Mouse (Mus musculus) forebrain, embryonic 16.5 days (tissue): ENCODE results near the gene Atxn7l1. TPM values are rescaled to one million over a fixed set of nuclear protein-coding genes. Genes with fewer than 3 reads are reported as not detected.

ENCODE experiments used
- ATAC-seq: fragments of 200-750 bp; cut with Nextera tagmentation; 2 replicates; pipeline ENCODE4 v1.8.0; 2017; ENCODE audit warnings: mild to moderate bottlenecking, moderate library complexity
- H3K27ac ChIP-seq: fragments of 300-500 bp; sonication (generic); 2 replicates; pipeline ENCODE4 v1.5.1; 2014; ENCODE audit warnings: low read length, control low read depth
- H3K27me3 ChIP-seq: fragments of 300-500 bp; sonication (generic); replicated peaks from 2 replicates; pipeline ENCODE4 v1.6.1; 2014; ENCODE audit warnings: low read length; ENCODE audit not compliant: control insufficient read depth, insufficient read depth
- H3K36me3 ChIP-seq: fragments of 300-500 bp; sonication (generic); 2 replicates; pipeline ENCODE4 v1.6.1; 2014; ENCODE audit not compliant: control insufficient read depth, insufficient read depth
- H3K4me1 ChIP-seq: fragments of 300-500 bp; sonication (generic); replicated peaks from 2 replicates; pipeline ENCODE4 v1.6.1; 2014; ENCODE audit warnings: low read length; ENCODE audit not compliant: control insufficient read depth, insufficient read depth
- H3K4me2 ChIP-seq: fragments of 300-500 bp; sonication (generic); 2 replicates; pipeline ENCODE4 v1.6.1; 2014; ENCODE audit warnings: mild to moderate bottlenecking, low read length, control low read depth
- H3K4me3 ChIP-seq: fragments of 300-500 bp; sonication (generic); replicated peaks from 2 replicates; pipeline ENCODE4 v1.5.1; 2014; ENCODE audit warnings: mild to moderate bottlenecking, low read length, control low read depth
- H3K9ac ChIP-seq: fragments of 300-500 bp; sonication (generic); replicated peaks from 2 replicates; pipeline ENCODE4 v1.6.1; 2014; ENCODE audit warnings: low read depth, low read length, control low read depth
- H3K9me3 ChIP-seq: fragments of 300-500 bp; sonication (generic); 2 replicates; pipeline ENCODE4 v1.6.1; 2016; ENCODE audit warnings: low read length; ENCODE audit not compliant: control insufficient read depth
- WGBS: fragments of 180-500 bp; shearing (Covaris S2); extraction: QIAGEN DNeasy Blood & Tissue Kit; methylation state at CpG from one replicate; pipeline ENCODE4 v1.1.7; 2014; 5-methylcytosine and 5-hydroxymethylcytosine counted together
- polyA plus RNA-seq: library from polyadenylated mRNA; unstranded; fragments of >200 nt; fragmentation: Nextera tagmentation; extraction: Ambion mirVana; gene quantifications from 2 replicates; pipeline ENCODE4 v1.2.1, GENCODE M21; 2015

Atxn7l1 gene
- polyA plus RNA-seq, 1 experiment from 2014 or later = 19.9 TPM

- no peak overlapping the region for H3K9ac ChIP-seq
- no peak overlapping the region for H3K27ac ChIP-seq
- H3K27me3 ChIP-seq = no peaks in the 10 kb centered on the region
- 63% methylated on average over 4 of the region's 4 CpGs for WGBS
- no peaks in the 10 kb centered on the region for H3K36me3 ChIP-seq
- no peak overlapping the region for H3K4me2 ChIP-seq
- no peak overlapping the region for H3K4me3 ChIP-seq
- H3K9me3 ChIP-seq = no peaks in the 10 kb centered on the region
- no peak for ATAC-seq
- no peaks in the 10 kb centered on the region for H3K4me1 ChIP-seq
These were observed 120.5 kb downstream of the Atxn7l1 start for GRCm38 (mm10) chr12:33267965-33268364.

GRCm38 (mm10) chr12:33269743-33270142 is 122.2 kb downstream of the Atxn7l1 start:
- WGBS = 75% methylated on average over 5 of the region's 5 CpGs
- no peak overlapping the region for H3K9ac ChIP-seq
- H3K4me2 ChIP-seq = no peak overlapping the region
- no peak overlapping the region for H3K4me3 ChIP-seq
- H3K36me3 ChIP-seq = no peaks in the 10 kb centered on the region
- H3K9me3 ChIP-seq = no peaks in the 10 kb centered on the region
- no peaks in the 10 kb centered on the region for H3K4me1 ChIP-seq
- no peaks in the 10 kb centered on the region for H3K27me3 ChIP-seq
- H3K27ac ChIP-seq = no peak overlapping the region
- ATAC-seq = no peak

- Histone ChIP-seq H3K4me2 (no peak overlapping the region), H3K27ac (no peak overlapping the region), H3K9ac (no peak overlapping the region), H3K27me3 (no peaks in the 10 kb centered on the region), H3K4me3 (no peak overlapping the region), H3K4me1 (no peaks in the 10 kb centered on the region), H3K36me3 (no peaks in the 10 kb centered on the region), H3K9me3 (no peaks in the 10 kb centered on the region)
- ATAC-seq = no peak
- 77% methylated on average over 12 of the region's 12 CpGs for WGBS
These were observed 124.4 kb downstream of the Atxn7l1 start for GRCm38 (mm10) chr12:33271865-33272264.

GRCm38 (mm10) chr12:33272441-33272840 is 124.9 kb downstream of the Atxn7l1 start:
- 48% methylated on average over 9 of the region's 9 CpGs for WGBS
- no peak for ATAC-seq

GRCm38 (mm10) chr12:33273147-33273546 is 125.7 kb downstream of the Atxn7l1 start:
- H3K4me1 ChIP-seq = no peaks in the 10 kb centered on the region
- H3K27me3 ChIP-seq = no peaks in the 10 kb centered on the region
- H3K9ac ChIP-seq = no peak overlapping the region
- WGBS = 57% methylated on average over 4 of the region's 4 CpGs
- no peak overlapping the region for H3K4me2 ChIP-seq
- no peaks in the 10 kb centered on the region for H3K36me3 ChIP-seq
- ATAC-seq = 0 out of 2 replicates have a peak, but pooled peaks have one; percentile 44
- no peak overlapping the region for H3K4me3 ChIP-seq
- H3K9me3 ChIP-seq = no peaks in the 10 kb centered on the region
- no peak overlapping the region for H3K27ac ChIP-seq

More at GRCm38 (mm10) chr12:33272441-33272840, 124.9 kb downstream of the Atxn7l1 start:
- no peak overlapping the region for H3K4me2 ChIP-seq
- no peaks in the 10 kb centered on the region for H3K27me3 ChIP-seq
- no peak overlapping the region for H3K4me3 ChIP-seq
- H3K27ac ChIP-seq = no peak overlapping the region
- H3K9me3 ChIP-seq = no peaks in the 10 kb centered on the region
- H3K36me3 ChIP-seq = no peaks in the 10 kb centered on the region
- H3K4me1 ChIP-seq = no peaks in the 10 kb centered on the region
- no peak overlapping the region for H3K9ac ChIP-seq

GRCm38 (mm10) chr12:33273668-33274067 is 126.2 kb downstream of the Atxn7l1 start:
- no peak for ATAC-seq
- no peak overlapping the region for H3K4me3 ChIP-seq

GRCm38 (mm10) chr12:33276028-33276427 is 128.5 kb downstream of the Atxn7l1 start:
- H3K9me3 ChIP-seq = no peaks in the 10 kb centered on the region
- H3K4me1 ChIP-seq = no peaks in the 10 kb centered on the region
- no peak overlapping the region for H3K4me3 ChIP-seq
- 57% methylated on average over 1 of the region's 1 CpGs for WGBS
- H3K36me3 ChIP-seq = no peaks in the 10 kb centered on the region
- H3K27me3 ChIP-seq = no peaks in the 10 kb centered on the region
- H3K27ac ChIP-seq = no peak overlapping the region
- peak; percentile 31; the same call in 1 of the 2 replicates for ATAC-seq
- H3K4me2 ChIP-seq = no peak overlapping the region
- no peak overlapping the region for H3K9ac ChIP-seq

More at GRCm38 (mm10) chr12:33273668-33274067, 126.2 kb downstream of the Atxn7l1 start:
- WGBS = 89% methylated on average over 9 of the region's 9 CpGs
- no peaks in the 10 kb centered on the region for H3K36me3 ChIP-seq
- H3K27me3 ChIP-seq = no peaks in the 10 kb centered on the region
- H3K9me3 ChIP-seq = no peaks in the 10 kb centered on the region
- no peak overlapping the region for H3K9ac ChIP-seq
- no peak overlapping the region for H3K4me2 ChIP-seq
- H3K27ac ChIP-seq = no peak overlapping the region
- no peaks in the 10 kb centered on the region for H3K4me1 ChIP-seq

GRCm38 (mm10) chr12:33277427-33277826 is 129.9 kb downstream of the Atxn7l1 start:
- Histone ChIP-seq H3K36me3 (no peaks in the 10 kb centered on the region), H3K27me3 (no peaks in the 10 kb centered on the region), H3K9ac (no peak overlapping the region), H3K4me3 (no peak overlapping the region), H3K4me1 (no peaks in the 10 kb centered on the region), H3K9me3 (no peaks in the 10 kb centered on the region), H3K4me2 (no peak overlapping the region), H3K27ac (no peak overlapping the region)
- no peak for ATAC-seq
- WGBS = 72% methylated on average over 7 of the region's 7 CpGs

GRCm38 (mm10) chr12:33279159-33279558 is 131.7 kb downstream of the Atxn7l1 start:
- no peak overlapping the region for H3K9ac ChIP-seq
- H3K36me3 ChIP-seq = no peaks in the 10 kb centered on the region
- H3K27me3 ChIP-seq = no peaks in the 10 kb centered on the region
- H3K4me3 ChIP-seq = no peak overlapping the region
- H3K27ac ChIP-seq = no peak overlapping the region
- H3K9me3 ChIP-seq = no peaks in the 10 kb centered on the region
- no peak overlapping the region for H3K4me2 ChIP-seq
- H3K4me1 ChIP-seq = no peaks in the 10 kb centered on the region
- 84% methylated on average over 2 of the region's 2 CpGs for WGBS
- ATAC-seq = no peak

- H3K4me2 ChIP-seq = no peak overlapping the region
- H3K9me3 ChIP-seq = no peaks in the 10 kb centered on the region
- no peak overlapping the region for H3K4me3 ChIP-seq
- 22% methylated on average over 2 of the region's 2 CpGs for WGBS
- peak; percentile 38; the same call in 1 of the 2 replicates for ATAC-seq
- no peaks in the 10 kb centered on the region for H3K36me3 ChIP-seq
- no peak overlapping the region for H3K27ac ChIP-seq
- H3K27me3 ChIP-seq = no peaks in the 10 kb centered on the region
- peaks cover 4% of the 10 kb centered on the region; the same call in 1 of the 2 replicates for H3K4me1 ChIP-seq
- no peak overlapping the region for H3K9ac ChIP-seq
These were observed 133.3 kb downstream of the Atxn7l1 start for GRCm38 (mm10) chr12:33280805-33281204.
